Mouse (Mus musculus) intestine, embryonic 15.5 days (tissue): ENCODE measurements around the gene Med13l. TPM values are rescaled to one million over a fixed set of nuclear protein-coding genes. Genes with fewer than 3 reads are reported as not detected.

Source experiments
- ATAC-seq: fragments of 200-750 bp; cut with Nextera tagmentation; 2 replicates; pipeline ENCODE4 v1.8.0; 2017; ENCODE audit warnings: moderate TSS enrichment, moderate library complexity
- H3K27ac ChIP-seq: fragments of 300-500 bp; sonication (generic); 2 replicates; pipeline ENCODE4 v1.5.1; 2015; ENCODE audit warnings: mild to moderate bottlenecking, inconsistent platforms
- H3K27me3 ChIP-seq: fragments of 300-500 bp; sonication (generic); replicated peaks from 2 replicates; pipeline ENCODE4 v1.6.1; 2015; ENCODE audit warnings: inconsistent platforms
- H3K36me3 ChIP-seq: fragments of 300-500 bp; sonication (generic); 2 replicates; pipeline ENCODE4 v1.6.1; 2015; ENCODE audit warnings: inconsistent platforms
- H3K4me1 ChIP-seq: fragments of 300-500 bp; sonication (generic); replicated peaks from 2 replicates; pipeline ENCODE4 v1.6.1; 2015; ENCODE audit warnings: inconsistent platforms
- H3K4me2 ChIP-seq: fragments of 300-500 bp; sonication (generic); replicated peaks from 2 replicates; pipeline ENCODE4 v1.6.1; 2015; ENCODE audit warnings: mild to moderate bottlenecking, inconsistent platforms
- H3K4me3 ChIP-seq: fragments of 300-500 bp; sonication (generic); replicated peaks from 2 replicates; pipeline ENCODE4 v1.5.1; 2015; ENCODE audit warnings: inconsistent platforms
- H3K9ac ChIP-seq: fragments of 300-500 bp; sonication (generic); 2 replicates; pipeline ENCODE4 v1.6.1; 2015; ENCODE audit warnings: inconsistent platforms
- H3K9me3 ChIP-seq: fragments of 300-500 bp; sonication (generic); 2 replicates; pipeline ENCODE4 v1.6.1; 2016; ENCODE audit warnings: inconsistent platforms
- WGBS: fragments of 180-500 bp; shearing (Covaris S2); methylation state at CpG from one replicate; pipeline ENCODE4 v1.1.7; 2015; 5-methylcytosine and 5-hydroxymethylcytosine counted together
- polyA plus RNA-seq: library from polyadenylated mRNA; unstranded; fragments of >200 nt; fragmentation: Nextera tagmentation; extraction: Ambion mirVana; gene quantifications from 2 replicates; pipeline ENCODE4 v1.2.1, GENCODE M21; 2015

The Med13l gene
- polyA plus RNA-seq, 1 experiment from 2014 or later = 10.0 TPM

GRCm38 (mm10) chr5:118812947-118813401, 252.5 kb downstream of the Med13l start:
- ATAC-seq = no peak
- Histone ChIP-seq H3K4me1 (no peaks in the 10 kb centered on the region), H3K4me3 (no peak overlapping the region), H3K9me3 (no peaks in the 10 kb centered on the region), H3K36me3 (no peaks in the 10 kb centered on the region), H3K9ac (no peak overlapping the region), H3K27me3 (no peaks in the 10 kb centered on the region), H3K27ac (no peak overlapping the region), H3K4me2 (no peak overlapping the region)
- 48% methylated on average over 7 of the region's 7 CpGs for WGBS

GRCm38 (mm10) chr5:118814052-118814451, 253.6 kb downstream of the Med13l start:
- no peak for ATAC-seq

More at GRCm38 (mm10) chr5:118814052-118814451, 253.6 kb downstream of the Med13l start:
- Histone ChIP-seq H3K9ac (no peak overlapping the region), H3K4me2 (no peak overlapping the region), H3K9me3 (no peaks in the 10 kb centered on the region), H3K27me3 (no peaks in the 10 kb centered on the region), H3K4me3 (no peak overlapping the region), H3K36me3 (no peaks in the 10 kb centered on the region), H3K27ac (no peak overlapping the region), H3K4me1 (no peaks in the 10 kb centered on the region)
- WGBS = 39% methylated on average over 6 of the region's 6 CpGs
